Mouse (Mus musculus): ENCODE measurements around the gene Eaf2. TPM values are rescaled to one million over a fixed set of nuclear protein-coding genes. Genes with fewer than 3 reads are reported as not detected.

Gene Eaf2
- total RNA-seq, 2 experiments from 2014 or later: 0.94 to 1.7 TPM

DNA sequence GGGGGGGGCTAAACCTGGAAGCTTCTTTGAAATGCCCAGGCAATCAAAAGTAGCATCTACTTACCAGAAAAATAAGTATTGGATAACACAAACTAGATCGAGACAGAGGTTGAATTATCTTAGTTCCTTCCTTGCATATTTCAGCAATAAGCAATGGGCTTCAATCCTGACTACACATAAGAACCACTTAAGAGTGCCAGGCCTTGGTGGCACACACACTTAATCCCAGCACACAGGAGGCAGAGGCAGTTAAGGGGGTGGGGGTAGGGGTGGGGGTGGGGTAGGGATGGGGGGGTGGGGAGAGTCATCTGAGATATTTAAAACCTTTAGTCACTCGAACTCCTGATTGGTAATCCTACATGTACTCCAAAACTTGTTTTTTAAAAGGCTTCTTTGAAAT is 103.6 kb downstream of the Eaf2 start:
- no peak for DNase-seq (ENCODE audit: low spot score in 2 of 2)

DNA sequence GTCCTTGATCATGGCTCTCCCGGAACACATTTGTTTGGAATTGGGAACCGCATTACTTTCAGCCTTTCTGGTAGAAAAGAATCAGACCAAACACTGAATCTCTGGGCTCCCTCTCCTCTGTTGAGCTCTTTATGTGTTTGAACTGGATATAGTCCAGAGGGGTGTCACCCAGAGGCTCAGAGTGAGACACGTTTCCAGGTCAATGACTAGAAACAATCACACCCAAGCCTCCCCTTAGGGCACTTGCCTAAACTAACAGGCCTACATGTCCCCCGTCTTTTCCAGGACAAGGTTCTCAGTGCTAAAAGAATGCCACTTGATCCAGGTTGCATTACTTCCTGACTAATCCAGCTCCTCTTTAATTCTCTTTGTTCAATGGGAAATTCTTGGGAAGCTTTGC is 104.0 kb downstream of the Eaf2 start:
- no peak for DNase-seq (ENCODE audit: low spot score in 2 of 2)

DNA sequence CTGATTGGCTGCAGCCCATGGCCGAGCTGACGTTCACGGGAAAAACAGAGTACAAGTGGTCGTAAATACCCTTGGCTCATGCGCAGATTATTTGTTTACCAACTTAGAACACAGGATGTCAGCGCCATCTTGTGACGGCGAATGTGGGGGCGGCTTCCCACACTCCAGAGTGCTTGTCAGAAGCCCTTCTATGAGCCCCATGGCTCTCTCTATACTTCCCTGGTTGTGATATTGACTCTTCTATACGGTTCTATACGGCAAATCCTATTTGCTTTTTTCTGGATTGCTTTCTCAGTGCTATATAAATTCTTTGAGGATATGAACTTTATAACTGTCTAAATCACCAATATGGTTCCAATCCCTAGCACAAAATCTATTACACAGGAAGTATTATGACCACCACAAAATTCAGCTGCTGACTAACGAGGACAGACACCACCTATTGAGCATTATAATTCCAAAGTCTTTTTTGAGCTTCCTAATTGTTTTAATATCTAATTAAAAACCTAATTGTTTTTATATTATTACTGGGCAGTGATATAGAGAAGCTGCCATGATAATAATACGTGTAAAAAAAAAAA is 104.5 kb downstream of the Eaf2 start:
- DNase-seq (ENCODE audit: low spot score in 2 of 2): no peak

DNA sequence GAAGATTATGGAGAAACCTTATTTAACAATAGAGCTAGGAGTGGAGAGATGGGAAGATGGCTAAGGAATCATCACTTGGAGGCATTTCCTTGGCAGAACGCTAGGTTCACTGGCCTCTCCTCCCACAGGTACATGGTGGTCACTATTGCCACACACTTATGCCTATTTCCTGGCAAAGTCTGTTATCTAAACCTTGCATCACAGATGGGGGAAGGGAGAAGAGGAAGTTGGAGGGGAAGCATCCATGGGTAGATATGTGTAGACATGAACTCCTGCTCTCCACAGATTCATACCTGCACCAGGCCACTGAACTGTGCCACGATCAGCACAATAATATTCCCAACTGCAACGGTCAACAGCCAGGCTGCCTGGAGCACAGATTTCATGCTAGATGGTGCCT is 122.8 kb downstream of the Eaf2 start:
- DNase-seq (ENCODE audit: low spot score in 2 of 2): no peak

DNA sequence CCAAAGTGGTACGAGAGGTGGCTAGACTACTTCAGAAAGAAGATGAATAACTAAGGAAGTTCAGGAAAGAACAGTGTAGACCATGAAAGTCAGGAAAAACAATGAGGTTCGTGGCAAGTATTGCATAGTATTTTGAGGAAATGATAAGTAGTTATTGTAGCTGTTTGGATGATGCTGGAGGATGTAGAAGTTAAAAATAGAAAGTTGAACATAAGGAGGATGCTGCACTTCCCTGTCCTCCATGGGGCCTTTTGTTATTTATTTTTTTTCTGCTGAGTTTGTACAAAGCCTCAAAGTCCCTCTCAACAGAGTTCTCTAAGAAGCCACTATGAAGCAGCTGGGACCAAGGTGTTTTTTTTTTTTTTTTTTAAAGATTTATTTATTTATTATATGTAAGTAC is 127.0 kb downstream of the Eaf2 start:
- DNase-seq (ENCODE audit: low spot score in 2 of 2): no peak

DNA sequence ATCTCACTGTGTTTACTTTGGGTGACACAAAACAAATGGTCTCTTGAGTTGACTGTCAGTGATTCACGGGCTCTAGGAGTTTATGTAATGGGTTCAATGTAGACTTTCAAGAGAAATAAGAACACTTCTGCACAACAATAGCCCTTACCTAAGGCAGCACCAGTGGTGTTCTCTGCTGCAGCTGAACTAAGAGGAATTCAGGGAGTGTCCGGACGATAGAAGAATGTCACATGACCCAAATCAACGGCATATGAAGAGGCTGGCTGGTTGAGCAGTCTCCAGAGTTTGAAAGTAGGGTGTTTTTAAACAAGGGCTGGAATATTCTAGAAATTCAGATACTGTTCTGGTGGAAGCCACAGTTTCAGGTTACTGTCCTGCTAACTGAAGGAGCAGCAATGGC is 127.7 kb downstream of the Eaf2 start:
- no peak for DNase-seq (ENCODE audit: low spot score in 2 of 2)

DNA sequence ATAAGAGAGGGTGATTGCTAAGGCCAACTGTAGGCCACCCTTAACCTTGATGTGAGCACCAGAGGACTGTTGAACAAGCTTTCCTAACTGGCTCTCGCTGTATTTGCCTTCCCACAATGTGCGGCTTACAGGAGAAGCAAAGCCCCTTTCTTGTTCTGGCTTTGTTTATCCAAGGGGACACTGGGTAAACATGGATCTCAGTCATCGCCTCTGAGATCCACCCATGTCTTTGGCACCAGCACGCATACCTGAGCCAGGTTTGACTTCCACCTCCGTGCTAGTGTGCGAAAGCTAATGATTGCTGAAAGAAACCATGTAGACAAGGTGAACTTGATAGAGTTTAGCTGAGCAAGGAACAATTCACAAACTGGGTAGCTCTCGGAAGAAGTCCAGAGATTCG is 131.2 kb downstream of the Eaf2 start:
- DNase-seq (ENCODE audit: low spot score in 2 of 2): no peak

Small RNA genes within 50 kb of the gene (microRNA-seq; reads per million reads assigned to microRNA genes)
- 0 reads per million in 2 experiments for gene Gm22617

Other genes starting within 250 kb of the Eaf2 start
- gene Cd86, start 208.9 kb downstream of the Eaf2 start, total RNA-seq (2021): 1 to 10 TPM in 1 of 2 experiments, under 1 TPM in 1; 0.98 to 1.9 TPM
- gene Ildr1, start 181.0 kb downstream of the Eaf2 start, total RNA-seq (2021): under 1 TPM; 0.12 to 0.40 TPM
- 10 to 100 TPM; 32.4 to 33.6 TPM for gene Slc15a2, start 90.0 kb downstream of the Eaf2 start, total RNA-seq (2021)
- 10 to 100 TPM; 47.8 to 47.9 TPM for gene Iqcb1, start 46.6 kb downstream of the Eaf2 start, total RNA-seq (2021)
- gene Golgb1, start 137 bp upstream of the Eaf2 start, total RNA-seq (2021): 10 to 100 TPM; 79.6 to 84.8 TPM
- gene Hcls1, start 60.0 kb upstream of the Eaf2 start, total RNA-seq (2021): 1 to 10 TPM; 4.5 to 4.7 TPM
- gene Fbxo40, start 115.5 kb upstream of the Eaf2 start, total RNA-seq (2021): under 1 TPM in 1 of 2 experiments, not detected in 1; 0.73 TPM
- gene Polq, start 136.8 kb upstream of the Eaf2 start, total RNA-seq (2021): 1 to 10 TPM; 1.1 to 1.2 TPM

All from left cerebral cortex, adult 18-20 months (tissue).